Mouse (Mus musculus) CH12.LX (cell line): ENCODE measurements at regions not wholly inside any gene's neighbourhood (a gene's known extent, or its start where the extent isn't known, plus 50 kb on each side); places are given as distances from the start of the nearest gene placed in this dataset.

Experiments
- DNase-seq: peaks from one replicate; pipeline ENCODE4 v3.0.0-alpha.2; 2013; ENCODE audit errors: extremely low read depth
- H3K27ac ChIP-seq: 2 replicates; pipeline ENCODE4 v1.5.1; 2012; ENCODE audit warnings: low read depth, mild to moderate bottlenecking, control low read depth, moderate library complexity; ENCODE audit not compliant: insufficient read depth
- H3K27me3 ChIP-seq: replicated peaks from 2 replicates; pipeline ENCODE3; 2012; ENCODE audit warnings: inconsistent platforms
- H3K36me3 ChIP-seq, 2 experiments: replicated peaks in 1 of 2; 2 replicates each; pipeline versions ENCODE3 to v1.6.1; 2012; ENCODE audit warnings: inconsistent platforms in 1 of 2, low read length in 1 of 2, mild to moderate bottlenecking in 1 of 2, mixed read lengths in 1 of 2, moderate library complexity in 1 of 2; ENCODE audit not compliant: control insufficient read depth in 1 of 2, insufficient read depth in 1 of 2
- H3K4me1 ChIP-seq, 2 experiments: 2 replicates each; pipeline ENCODE4 v1.6.1; 2012; ENCODE audit warnings: inconsistent platforms in 1 of 2, moderate library complexity in 1 of 2; ENCODE audit not compliant: insufficient read depth in 2 of 2, control insufficient read depth in 1 of 2
- H3K4me2 ChIP-seq: 2 replicates; pipeline ENCODE4 v1.6.1; 2012; ENCODE audit warnings: low read depth, mild to moderate bottlenecking, control low read depth; ENCODE audit not compliant: poor library complexity, insufficient read depth, severe bottlenecking
- H3K4me3 ChIP-seq, 3 experiments: fragments of 150-350 bp in 1 of 3; sonication (generic) in 1 of 3; replicated peaks in 1 of 3; 2 replicates each; pipeline versions ENCODE3 to v1.5.1; 2011 to 2012; ENCODE audit warnings: low read depth in 2 of 3, low read length in 2 of 3, mild to moderate bottlenecking in 2 of 3, moderate library complexity in 2 of 3, control low read depth in 1 of 3, improper control_type of control experiment in 1 of 3, inconsistent platforms in 1 of 3, mixed read lengths in 1 of 3; ENCODE audit not compliant: poor library complexity in 1 of 3
- H3K79me2 ChIP-seq: replicated peaks from 2 replicates; pipeline ENCODE4 v1.6.1; 2012; ENCODE audit warnings: mild to moderate bottlenecking, moderate library complexity; ENCODE audit not compliant: control insufficient read depth, poor library complexity, insufficient read depth, severe bottlenecking; ENCODE audit errors: extremely low read depth
- H3K9ac ChIP-seq: 2 replicates; pipeline ENCODE4 v1.6.1; 2012; ENCODE audit warnings: low read depth, mild to moderate bottlenecking, control low read depth, moderate library complexity; ENCODE audit not compliant: insufficient read depth
- H3K9me3 ChIP-seq: replicated peaks from 2 replicates; pipeline ENCODE3; 2012; ENCODE audit warnings: low read length, inconsistent platforms, mixed read lengths
- BHLHE40 ChIP-seq: IDR thresholded peaks from 2 replicates; pipeline ENCODE4 v1.6.1; 2011; ENCODE audit warnings: mild to moderate bottlenecking, low read depth, low read length, improper control_type of control experiment
- CHD1 ChIP-seq: IDR thresholded peaks from 2 replicates; pipeline ENCODE4 v1.6.1; 2012; ENCODE audit warnings: low read depth, low read length, improper control_type of control experiment, inconsistent platforms
- ELF1 ChIP-seq: IDR thresholded peaks from 2 replicates; pipeline ENCODE4 v1.6.1; 2014; ENCODE audit warnings: low read depth, mild to moderate bottlenecking, inconsistent platforms, low read length, improper control_type of control experiment
- EP300 ChIP-seq: IDR thresholded peaks from 2 replicates; pipeline ENCODE4 v1.6.1; 2011; ENCODE audit warnings: low read length, improper control_type of control experiment
- ETS1 ChIP-seq: conservative IDR thresholded peaks from 2 replicates; pipeline ENCODE4 v1.6.1; 2012; ENCODE audit warnings: low read depth, mild to moderate bottlenecking, inconsistent platforms, low read length, improper control_type of control experiment, moderate library complexity
- HCFC1 ChIP-seq: IDR thresholded peaks from 2 replicates; pipeline ENCODE4 v1.6.1; 2012; ENCODE audit warnings: low read depth, mild to moderate bottlenecking, inconsistent platforms, low read length, improper control_type of control experiment
- IRF4 ChIP-seq: IDR thresholded peaks from 2 replicates; pipeline ENCODE4 v1.6.1; 2014; ENCODE audit warnings: low read depth, mild to moderate bottlenecking, inconsistent platforms, low read length, improper control_type of control experiment
- JUN ChIP-seq: IDR thresholded peaks from 2 replicates; pipeline ENCODE4 v1.6.1; 2011; ENCODE audit warnings: low read depth, mild to moderate bottlenecking, low read length, improper control_type of control experiment, moderate library complexity; ENCODE audit not compliant: insufficient read depth
- MAFK ChIP-seq: IDR thresholded peaks from 2 replicates; pipeline ENCODE4 v1.6.1; 2011; ENCODE audit warnings: low read length, improper control_type of control experiment; ENCODE audit not compliant: insufficient replicate concordance
- MEF2A ChIP-seq: IDR thresholded peaks from 2 replicates; pipeline ENCODE4 v1.6.1; 2014; ENCODE audit warnings: low read depth, mild to moderate bottlenecking, inconsistent platforms, low read length, improper control_type of control experiment, borderline replicate concordance
- NRF1 ChIP-seq: IDR thresholded peaks from 2 replicates; pipeline ENCODE4 v1.6.1; 2014; ENCODE audit warnings: low read depth, mild to moderate bottlenecking, inconsistent platforms, low read length, improper control_type of control experiment, moderate library complexity
- RAD21 ChIP-seq: IDR thresholded peaks from 2 replicates; pipeline ENCODE4 v1.6.1; 2011; ENCODE audit warnings: low read depth, mild to moderate bottlenecking, low read length, improper control_type of control experiment, moderate library complexity
- RCOR1 ChIP-seq: conservative IDR thresholded peaks from 2 replicates; pipeline ENCODE4 v1.6.1; 2012; ENCODE audit warnings: low read depth, mild to moderate bottlenecking, inconsistent platforms, low read length, improper control_type of control experiment
- TBP ChIP-seq: conservative IDR thresholded peaks from 2 replicates; pipeline ENCODE4 v1.6.1; 2011; ENCODE audit warnings: low read depth, low read length, improper control_type of control experiment
- TCF12 ChIP-seq: IDR thresholded peaks from 2 replicates; pipeline ENCODE4 v1.6.1; 2014; ENCODE audit warnings: low read depth, mild to moderate bottlenecking, inconsistent platforms, low read length, improper control_type of control experiment
- ZMIZ1 ChIP-seq: IDR thresholded peaks from 2 replicates; pipeline ENCODE4 v1.6.1; 2012; ENCODE audit warnings: low read depth, mild to moderate bottlenecking, inconsistent platforms, low read length, improper control_type of control experiment
- ZNF384 ChIP-seq: IDR thresholded peaks from 2 replicates; pipeline ENCODE4 v1.6.1; 2012; ENCODE audit warnings: low read depth, low read length, improper control_type of control experiment, inconsistent platforms
- dilution Hi-C: fragments of 300-500 bp; cut with MboI; formaldehyde crosslinking; loops from 2 replicates; pipeline ENCODE4 v1.14.3; 2020; ENCODE audit warnings: low sequenced_read_pairs; ENCODE audit not compliant: extremely low pct_unique_long_range_greater_than_20kb, extremely low pct_ligation_motif_present
- in situ Hi-C: fragments of 300-500 bp; cut with MboI; formaldehyde crosslinking; loops from 3 replicates; pipeline ENCODE4 v1.14.3; 2019; ENCODE audit warnings: low sequenced_read_pairs, low pct_ligation_motif_present, low pct_unique_long_range_greater_than_20kb, mixed read lengths

GRCm38 (mm10) chr7:117108391-117108790 lies 272.4 kb upstream of the Xylt1 start:
- Histone ChIP-seq H3K9me3 (no peaks in the 10 kb centered on the region), H3K9ac (no peak overlapping the region), H3K4me3 (no peak overlapping the region), H3K27ac (no peak overlapping the region), H3K36me3 (no peaks in the 10 kb centered on the region), H3K4me1 (peaks cover 4 to 20% of the 10 kb centered on the region in 2 experiments; a peak in 3 of 4 replicates)
- in situ Hi-C loops (no loop called here), dilution Hi-C loops (no loop called here)
- DNase-seq, result peak; percentile 53
- TF ChIP-seq JUN, result no peak
- TF ChIP-seq NRF1, result no peak
- TF ChIP-seq TBP, result no peak
- peak; percentile 28; the same call in 1 of the 2 replicates for TF ChIP-seq BHLHE40
- no peak for TF ChIP-seq RCOR1
- TF ChIP-seq ETS1, result 0 out of 2 replicates have a peak, but pooled peaks have one; percentile 32
- TF ChIP-seq RAD21, result no peak
- no peak for TF ChIP-seq CHD1
- TF ChIP-seq, all 38 proteins: peak for 2
- H3K4me2 ChIP-seq, result no peak overlapping the region
- no peaks in the 10 kb centered on the region for H3K27me3 ChIP-seq
- H3K79me2 ChIP-seq, result no peaks in the 10 kb centered on the region

DNA sequence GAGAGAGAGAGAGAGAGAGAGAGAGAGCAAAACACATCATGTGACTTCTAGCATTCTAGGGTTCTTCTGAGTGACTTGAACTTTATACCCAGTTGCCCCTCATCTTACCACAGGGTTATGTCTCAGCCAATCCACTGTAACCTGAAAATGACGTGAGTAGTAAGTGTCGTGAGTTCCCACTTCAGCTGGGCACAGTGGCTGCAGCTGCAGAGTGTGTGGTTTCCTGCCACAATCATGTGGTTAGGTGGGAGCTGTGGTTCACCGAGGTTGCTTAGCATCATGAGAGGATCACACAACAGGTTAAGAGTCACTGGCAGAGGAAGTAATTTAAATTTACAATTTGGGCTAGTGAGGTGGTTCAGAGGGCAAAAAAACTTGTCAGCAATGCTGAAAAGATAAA lies 253.1 kb upstream of the Xylt1 start:
- H3K9me3 ChIP-seq, result no peaks in the 10 kb centered on the region
- H3K4me3 ChIP-seq, result no peak overlapping the region
- no peaks in the 10 kb centered on the region for H3K79me2 ChIP-seq
- TF ChIP-seq MEF2A, result peak; percentile 75
- TF ChIP-seq ZMIZ1, result no peak
- TF ChIP-seq HCFC1, result no peak
- TF ChIP-seq TCF12, result peak; percentile 92
- peak; percentile 76 for TF ChIP-seq EP300
- peak; percentile 90 for TF ChIP-seq ETS1
- TF ChIP-seq ZNF384, result peak; percentile 53; the same call in 1 of the 2 replicates
- no peak for TF ChIP-seq NRF1
- TF ChIP-seq ELF1, result no peak
- peak; percentile 80 for TF ChIP-seq MAFK
- peak; percentile 92 for TF ChIP-seq BHLHE40
- TF ChIP-seq IRF4, result peak; percentile 35; the same call in 1 of the 2 replicates
- peaks cover 6 to 36% of the 10 kb centered on the region in 2 experiments; a peak in 3 of 4 replicates for H3K4me1 ChIP-seq
- no peak overlapping the region for H3K4me2 ChIP-seq
- no peak overlapping the region for H3K27ac ChIP-seq
- dilution Hi-C loops (no loop called here), in situ Hi-C loops (no loop called here)
- peak; percentile 92 for DNase-seq
- no peak overlapping the region for H3K9ac ChIP-seq
- H3K36me3 ChIP-seq, result no peaks in the 10 kb centered on the region
- no peaks in the 10 kb centered on the region for H3K27me3 ChIP-seq
